9 mouse cellular contexts compared by ENCODE assay signal in genomic region chr7:19517652-19518365, GRCm38 (mm10). TPM values are rescaled to one million over a fixed set of nuclear protein-coding genes. Genes with fewer than 3 reads are reported as not detected.
A peak's percentile ranks its signal among the peaks of the same experiment; 100 is the strongest.
DNase-seq lines count a peak whose midpoint lies in the region; ATAC-seq and TF ChIP-seq lines count a peak whose summit lies in the region.
"Had no signal": no experiment of that assay in that cellular context is flagged by ENCODE, and none has a peak within 500 bp of the region (broad histone marks: within the 10 kb centered on the region; RNA-seq: fewer than 3 reads in every experiment).

Gene Nkpd1, plus strand, starts transcription at chr7:19517838.

- DNase-seq in heart, postnatal 25 days (ENCODE audit: low spot score) = no peak
- DNase-seq in embryo, embryonic 11 days = peak; percentile 59
- no peak for DNase-seq in midbrain, postnatal 0 days (ENCODE audit: low spot score)
- no peak for DNase-seq in frontal cortex, adult 2 months (ENCODE audit: extremely low spot score in 1 of 2, low spot score in 1 of 2)
- no peak for DNase-seq in layer of hippocampus, postnatal 14 days (ENCODE audit: low spot score in 2 of 2)

- peak within 1 kb of the TSS; percentile 50; the same call in 1 of the 2 replicates for H3K9ac ChIP-seq in heart, embryonic 11.5 days (ENCODE audit: low read depth, low read length)
- peak within 1 kb of the TSS; percentile 55 for H3K9ac ChIP-seq in intestine, embryonic 16.5 days (ENCODE audit: low read depth, low read length)
- peak within 1 kb of the TSS; percentile 47; the same call in 1 of the 2 replicates for H3K9ac ChIP-seq in midbrain, postnatal 0 days (replicated peaks; ENCODE audit: low read length, poor library complexity, severe bottlenecking)

- H3K4me1 ChIP-seq in heart, embryonic 11.5 days (ENCODE audit: control insufficient read depth, insufficient read depth, low read length) = peaks cover 13% of the 10 kb centered on the region
- peaks cover 41% of the 10 kb centered on the region for H3K4me1 ChIP-seq in E14TG2a.4 (replicated peaks; ENCODE audit: low read depth, low read length)
- H3K4me1 ChIP-seq in intestine, embryonic 16.5 days (ENCODE audit: control insufficient read depth, insufficient read depth, low read length) = peaks cover 12% of the 10 kb centered on the region
- peaks cover 3% of the 10 kb centered on the region; the same call in 1 of the 2 replicates for H3K4me1 ChIP-seq in midbrain, postnatal 0 days (ENCODE audit: insufficient read depth, low read length)

- peak; percentile 27 for TF ChIP-seq CTCF in E14TG2a.4 (conservative IDR thresholded peaks at IDR 0.05; ENCODE audit: low read length)
- peak; percentile 70 for TF ChIP-seq CTCF in midbrain, postnatal 0 days (IDR thresholded peaks at IDR 0.05)

- peaks cover 66% of the 10 kb centered on the region for H3K27me3 ChIP-seq in heart, embryonic 11.5 days (ENCODE audit: control insufficient read depth, insufficient read depth, low read length)
- H3K27me3 ChIP-seq in E14TG2a.4 (ENCODE audit: insufficient read depth, low read length) = peaks cover 69% of the 10 kb centered on the region
- H3K27me3 ChIP-seq in intestine, embryonic 16.5 days (replicated peaks; ENCODE audit: control insufficient read depth, insufficient read depth, low read length) = peaks cover 44% of the 10 kb centered on the region
- H3K27me3 ChIP-seq in midbrain, postnatal 0 days (ENCODE audit: insufficient read depth, low read length) = peaks cover 37% of the 10 kb centered on the region

- WGBS in heart, embryonic 11.5 days (ENCODE audit: insufficient replicate concordance) = 7% methylated on average over 22 of the region's 29 CpGs
- WGBS in intestine, embryonic 16.5 days = 4% methylated on average over 22 of the region's 29 CpGs
- 7% methylated on average over 22 of the region's 29 CpGs for WGBS in midbrain, postnatal 0 days

- intact Hi-C loops in heart, postnatal 25 days (cut with DNase I) = no loop called here

- H3K4me2 ChIP-seq in heart, embryonic 11.5 days = peak within 1 kb of the TSS; percentile 51
- peak within 1 kb of the TSS; percentile 42 for H3K4me2 ChIP-seq in intestine, embryonic 16.5 days (ENCODE audit: low read depth, low read length)
- peak within 1 kb of the TSS; percentile 48 for H3K4me2 ChIP-seq in midbrain, postnatal 0 days (ENCODE audit: low read depth, low read length, poor library complexity, severe bottlenecking)

- H3K36me3 ChIP-seq in heart, embryonic 11.5 days (ENCODE audit: control insufficient read depth, insufficient read depth, low read length) = no peaks in the 10 kb centered on the region
- no peaks in the 10 kb centered on the region; the same call in 1 of the 2 replicates for H3K36me3 ChIP-seq in E14TG2a.4 (ENCODE audit: insufficient read depth, low read length)
- H3K36me3 ChIP-seq in intestine, embryonic 16.5 days (ENCODE audit: control insufficient read depth, insufficient read depth, low read length) = no peaks in the 10 kb centered on the region
- no peaks in the 10 kb centered on the region for H3K36me3 ChIP-seq in midbrain, postnatal 0 days (ENCODE audit: insufficient read depth, low read length)

- no peaks in the 10 kb centered on the region for H3K9me3 ChIP-seq in heart, embryonic 11.5 days (replicated peaks; ENCODE audit: control insufficient read depth, low read length)
- no peaks in the 10 kb centered on the region for H3K9me3 ChIP-seq in E14TG2a.4 (ENCODE audit: low read length)
- no peaks in the 10 kb centered on the region for H3K9me3 ChIP-seq in intestine, embryonic 16.5 days (ENCODE audit: control insufficient read depth, low read length)
- H3K9me3 ChIP-seq in midbrain, postnatal 0 days (ENCODE audit: low read length) = no peaks in the 10 kb centered on the region

- H3K4me3 ChIP-seq in heart, embryonic 11.5 days (ENCODE audit: low read depth, low read length) = no peak within 1 kb of the TSS
- peak within 1 kb of the TSS; percentile 55 for H3K4me3 ChIP-seq in E14TG2a.4 (replicated peaks; ENCODE audit: low read length)
- H3K4me3 ChIP-seq in intestine, embryonic 16.5 days (ENCODE audit: low read length) = peak within 1 kb of the TSS; percentile 7; the same call in 1 of the 2 replicates
- H3K4me3 ChIP-seq in midbrain, postnatal 0 days (ENCODE audit: low read depth, low read length) = peak within 1 kb of the TSS; percentile 15; the same call in 1 of the 2 replicates
- H3K4me3 ChIP-seq: megakaryocyte, embryonic 14.5 days had no signal

- no peak for ATAC-seq in heart, embryonic 11.5 days (replicated peaks; ENCODE audit: insufficient number of reproducible peaks, low FRiP score, low TSS enrichment)
- peak; percentile 52 for ATAC-seq in intestine, embryonic 16.5 days
- peak; percentile 21; the same call in 1 of the 2 replicates for ATAC-seq in midbrain, postnatal 0 days (ENCODE audit: low FRiP score)

- H3K27ac ChIP-seq in heart, embryonic 11.5 days (ENCODE audit: low read depth, low read length) = no peak within 1 kb of the TSS
- no peak within 1 kb of the TSS for H3K27ac ChIP-seq in intestine, embryonic 16.5 days (ENCODE audit: low read length)
- no peak within 1 kb of the TSS for H3K27ac ChIP-seq in midbrain, postnatal 0 days (ENCODE audit: low read depth, low read length)

RNA-seq across cellular contexts. Expression of gene Nkpd1, which starts in this region (rescaled TPM):
- polyA plus RNA-seq in heart, embryonic 11.5 days (2014; fragmentation: Nextera tagmentation; extraction: Ambion mirVana) = 0.15 TPM in 1 of 2 replicates, not detected in the other
- not detected for total RNA-seq in heart, postnatal 25 days (2021)
- polyA plus RNA-seq in intestine, embryonic 16.5 days (2015; fragmentation: Nextera tagmentation; extraction: Ambion mirVana) = 0.06 and 0.07 TPM in 2 replicates
- total RNA-seq in midbrain, postnatal 0 days (2014; rRNA removed) = 2.3 TPM in 2 replicates
- polyA plus RNA-seq in midbrain, postnatal 0 days (2015; fragmentation: Nextera tagmentation; extraction: Ambion mirVana) = 1.6 and 1.8 TPM in 2 replicates
- 1.0 and 1.4 TPM in 2 replicates for polyA plus RNA-seq in frontal cortex, adult 2 months (2012; rRNA removed)
- under 1 TPM; 0.48 to 0.69 TPM for total RNA-seq in layer of hippocampus, postnatal 14 days (2021)

Comparison
In these comparisons a context has a peak if more than half of its experiments do, and no peak if none do; other contexts are left out.
1. Peak in ATAC-seq, H3K4me3 ChIP-seq, H3K9ac ChIP-seq and H3K4me2 ChIP-seq in intestine, embryonic 16.5 days; RNA of the gene not detected or under 1 TPM.